Mouse (Mus musculus) forebrain, postnatal 0 days (tissue): Measurements from ENCODE around the gene Aldh1a2. TPM values are rescaled to one million over a fixed set of nuclear protein-coding genes. Genes with fewer than 3 reads are reported as not detected.

ENCODE experiments used
- ATAC-seq: fragments of 200-750 bp; cut with Nextera tagmentation; 2 replicates; pipeline ENCODE4 v1.8.0; 2017; ENCODE audit warnings: mild to moderate bottlenecking, moderate library complexity
- DNase-seq: peaks from one replicate; pipeline ENCODE4 v3.0.0-alpha.2; 2015
- H3K27ac ChIP-seq: fragments of 300-500 bp; sonication (generic); 2 replicates; pipeline ENCODE4 v1.5.1; 2014; ENCODE audit warnings: low read depth, mild to moderate bottlenecking, antibody characterized with exemption, low read length, moderate library complexity, mixed read lengths
- H3K27me3 ChIP-seq: fragments of 300-500 bp; sonication (generic); 2 replicates; pipeline ENCODE4 v1.6.1; 2014; ENCODE audit warnings: mild to moderate bottlenecking, low read length, mixed read lengths; ENCODE audit not compliant: insufficient read depth
- H3K36me3 ChIP-seq: fragments of 300-500 bp; sonication (generic); 2 replicates; pipeline ENCODE4 v1.6.1; 2014; ENCODE audit warnings: mild to moderate bottlenecking, moderate library complexity; ENCODE audit not compliant: insufficient read depth
- H3K4me1 ChIP-seq: fragments of 300-500 bp; sonication (generic); 2 replicates; pipeline ENCODE4 v1.6.1; 2014; ENCODE audit warnings: antibody characterized with exemption; ENCODE audit not compliant: insufficient read depth
- H3K4me2 ChIP-seq: fragments of 300-500 bp; sonication (generic); 2 replicates; pipeline ENCODE4 v1.6.1; 2014; ENCODE audit warnings: low read depth, mild to moderate bottlenecking, moderate library complexity
- H3K4me3 ChIP-seq: fragments of 300-500 bp; sonication (generic); 2 replicates; pipeline ENCODE4 v1.5.1; 2014; ENCODE audit warnings: low read depth, low read length, mixed read lengths
- H3K9ac ChIP-seq: fragments of 300-500 bp; sonication (generic); 2 replicates; pipeline ENCODE4 v1.6.1; 2014; ENCODE audit warnings: mild to moderate bottlenecking
- H3K9me3 ChIP-seq: fragments of 300-500 bp; sonication (generic); 2 replicates; pipeline ENCODE4 v1.6.1; 2016; ENCODE audit warnings: low read length
- CTCF ChIP-seq: sonication (generic); IDR thresholded peaks from 2 replicates; pipeline ENCODE4 v1.5.1; 2016; ENCODE audit warnings: antibody characterized with exemption, control low read depth, low read depth
- WGBS: fragments of 180-500 bp; shearing (Covaris S2); extraction: QIAGEN DNeasy Blood & Tissue Kit; methylation state at CpG from one replicate; pipeline ENCODE4 v1.1.7; 2014; 5-methylcytosine and 5-hydroxymethylcytosine counted together
- polyA plus RNA-seq: library from polyadenylated mRNA; unstranded; fragments of >200 nt; fragmentation: Nextera tagmentation; extraction: Ambion mirVana; gene quantifications from 2 replicates; pipeline ENCODE4 v1.2.1, GENCODE M21; 2015
- total RNA-seq: library from RNA; depleted of rRNA; stranded (reverse); fragments of >200 nt; gene quantifications from 2 replicates; pipeline ENCODE4 v1.2.3, GENCODE M21; 2014

The Aldh1a2 gene
- total and polyA plus RNA-seq, 2 experiments from 2014 or later, result 22.9 to 26.9 TPM

DNA sequence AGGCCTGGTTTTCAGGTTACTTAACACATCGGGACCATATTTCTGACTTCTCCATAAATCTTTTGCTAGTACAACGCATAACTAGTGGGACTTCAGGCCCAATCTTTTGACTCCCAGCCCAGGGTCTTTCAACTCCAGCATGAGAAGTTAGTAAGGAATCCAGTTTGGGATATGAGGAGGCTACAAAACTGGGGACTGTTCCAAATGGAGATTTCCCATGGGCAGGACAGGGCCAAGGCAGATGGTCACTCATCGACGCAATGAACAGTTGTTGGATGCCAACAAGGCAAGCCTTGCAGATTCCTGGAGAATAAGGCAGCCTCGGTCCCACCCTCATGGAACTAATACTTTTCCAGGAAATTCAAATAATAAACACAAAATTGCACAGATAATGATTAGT, 104.2 kb downstream of the Aldh1a2 start:
- Histone ChIP-seq H3K4me2 (no peak overlapping the region), H3K36me3 (no peaks in the 10 kb centered on the region), H3K4me3 (no peak overlapping the region), H3K27ac (no peak overlapping the region), H3K4me1 (no peaks in the 10 kb centered on the region), H3K9me3 (no peaks in the 10 kb centered on the region), H3K9ac (no peak overlapping the region), H3K27me3 (no peaks in the 10 kb centered on the region)
- no peak for DNase-seq
- WGBS, result 98% methylated on average over 5 of the region's 5 CpGs
- TF ChIP-seq CTCF, result no peak
- ATAC-seq, result no peak

DNA sequence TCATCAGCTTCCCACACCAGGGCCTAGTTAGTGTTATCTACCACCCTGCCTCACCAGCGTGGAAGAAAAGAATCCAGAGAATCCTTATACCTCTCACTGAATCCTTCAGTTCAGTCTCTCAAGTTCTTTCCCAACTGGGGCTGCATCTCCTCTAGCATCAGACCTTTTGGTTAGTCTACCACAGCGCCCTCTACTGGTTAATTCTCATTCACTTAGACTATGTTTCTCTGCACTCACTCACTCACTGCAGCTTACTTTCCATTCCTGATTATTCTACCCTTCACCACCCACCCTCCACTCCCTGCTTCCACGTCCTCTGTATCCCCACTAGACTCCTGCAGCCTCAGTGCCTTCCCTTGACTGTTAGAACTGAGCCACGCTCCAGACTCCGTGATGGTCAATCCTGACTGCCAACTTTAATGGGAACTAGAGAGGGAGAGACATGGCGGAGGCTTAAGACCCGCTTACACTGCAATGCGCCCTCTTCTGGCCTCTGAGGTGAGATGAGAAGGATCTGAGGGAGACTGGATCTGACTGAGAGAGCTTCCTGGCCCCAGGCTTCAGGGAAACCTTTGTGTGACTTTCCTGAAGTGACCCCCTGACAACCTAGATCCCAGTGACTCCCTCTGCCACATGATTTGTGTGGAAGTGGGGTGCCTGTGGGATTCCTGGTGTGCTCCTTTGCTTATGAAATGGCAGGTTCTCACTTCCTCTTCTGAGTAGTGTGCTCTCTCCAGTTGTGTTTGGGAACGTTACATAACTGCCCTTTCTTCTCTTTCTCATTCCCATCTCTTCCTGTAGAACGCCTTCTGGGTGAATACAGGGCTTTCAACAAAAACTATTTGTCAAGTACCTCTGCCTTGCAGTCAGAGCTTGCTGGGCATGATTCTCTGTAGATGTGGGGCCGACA, 104.9 kb downstream of the Aldh1a2 start:
- Histone ChIP-seq H3K27me3 (no peaks in the 10 kb centered on the region), H3K4me3 (no peak overlapping the region), H3K4me2 (no peak overlapping the region), H3K27ac (no peak overlapping the region), H3K4me1 (no peaks in the 10 kb centered on the region), H3K9ac (no peak overlapping the region), H3K9me3 (no peaks in the 10 kb centered on the region), H3K36me3 (no peaks in the 10 kb centered on the region)
- no peak for DNase-seq
- WGBS, result 54% methylated on average over 11 of the region's 11 CpGs
- TF ChIP-seq CTCF, result peak; percentile 20; the same call in 1 of the 2 replicates
- ATAC-seq, result no peak

DNA sequence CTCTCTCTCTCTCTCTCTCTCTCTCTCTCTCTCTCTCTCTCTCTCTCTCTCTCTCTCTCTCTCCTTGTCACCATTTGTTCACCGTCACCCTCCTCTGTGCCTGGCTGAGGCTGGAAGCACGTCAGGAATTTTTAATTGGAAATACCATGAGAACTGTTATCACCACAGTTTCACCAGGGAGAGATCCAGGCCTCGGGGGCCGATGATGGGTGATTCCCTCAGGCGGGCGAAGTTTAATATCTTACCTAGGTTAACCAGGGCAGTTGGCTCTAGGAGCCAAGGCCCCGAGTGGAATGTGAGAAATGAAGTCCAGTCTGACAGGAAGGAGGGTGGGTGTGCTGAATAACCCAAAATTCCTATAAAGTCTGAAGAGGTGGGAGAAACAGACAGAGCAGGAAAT, 105.8 kb downstream of the Aldh1a2 start:
- DNase-seq (no peak), ATAC-seq (no peak)
- no peak overlapping the region for H3K4me3 ChIP-seq
- H3K9ac ChIP-seq, result no peak overlapping the region
- H3K9me3 ChIP-seq, result no peaks in the 10 kb centered on the region
- TF ChIP-seq CTCF, result no peak
- H3K27me3 ChIP-seq, result no peaks in the 10 kb centered on the region
- H3K36me3 ChIP-seq, result no peaks in the 10 kb centered on the region
- no peak overlapping the region for H3K4me2 ChIP-seq
- H3K27ac ChIP-seq, result no peak overlapping the region
- no peaks in the 10 kb centered on the region for H3K4me1 ChIP-seq
- 75% methylated on average over 7 of the region's 7 CpGs for WGBS

DNA sequence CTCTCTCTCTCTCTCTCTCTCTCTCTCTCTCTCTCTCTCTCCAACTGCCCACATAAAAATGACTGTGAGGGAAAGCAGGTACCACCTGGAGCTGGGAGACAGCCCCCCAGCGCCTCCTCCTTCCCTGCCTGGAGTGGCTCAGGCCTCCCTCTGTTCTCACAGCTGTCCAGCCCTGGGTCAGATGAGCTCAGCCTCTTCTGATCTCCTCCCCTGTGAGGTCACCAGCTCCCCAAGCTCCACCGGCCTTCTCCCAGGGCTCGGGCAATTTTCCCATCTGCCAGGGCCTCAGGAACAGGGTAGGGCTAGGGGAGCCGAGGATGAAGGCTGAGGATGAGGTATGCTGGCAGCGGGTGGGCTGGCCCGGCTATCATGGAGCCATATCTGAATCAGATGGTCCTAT, 106.3 kb downstream of the Aldh1a2 start:
- no peak overlapping the region for H3K9ac ChIP-seq
- H3K36me3 ChIP-seq, result no peaks in the 10 kb centered on the region
- no peak overlapping the region for H3K4me2 ChIP-seq
- no peak for TF ChIP-seq CTCF
- 72% methylated on average over 6 of the region's 6 CpGs for WGBS
- DNase-seq, result no peak
- no peaks in the 10 kb centered on the region for H3K9me3 ChIP-seq
- no peaks in the 10 kb centered on the region for H3K4me1 ChIP-seq
- no peaks in the 10 kb centered on the region for H3K27me3 ChIP-seq
- H3K4me3 ChIP-seq, result no peak overlapping the region
- no peak overlapping the region for H3K27ac ChIP-seq
- no peak for ATAC-seq

DNA sequence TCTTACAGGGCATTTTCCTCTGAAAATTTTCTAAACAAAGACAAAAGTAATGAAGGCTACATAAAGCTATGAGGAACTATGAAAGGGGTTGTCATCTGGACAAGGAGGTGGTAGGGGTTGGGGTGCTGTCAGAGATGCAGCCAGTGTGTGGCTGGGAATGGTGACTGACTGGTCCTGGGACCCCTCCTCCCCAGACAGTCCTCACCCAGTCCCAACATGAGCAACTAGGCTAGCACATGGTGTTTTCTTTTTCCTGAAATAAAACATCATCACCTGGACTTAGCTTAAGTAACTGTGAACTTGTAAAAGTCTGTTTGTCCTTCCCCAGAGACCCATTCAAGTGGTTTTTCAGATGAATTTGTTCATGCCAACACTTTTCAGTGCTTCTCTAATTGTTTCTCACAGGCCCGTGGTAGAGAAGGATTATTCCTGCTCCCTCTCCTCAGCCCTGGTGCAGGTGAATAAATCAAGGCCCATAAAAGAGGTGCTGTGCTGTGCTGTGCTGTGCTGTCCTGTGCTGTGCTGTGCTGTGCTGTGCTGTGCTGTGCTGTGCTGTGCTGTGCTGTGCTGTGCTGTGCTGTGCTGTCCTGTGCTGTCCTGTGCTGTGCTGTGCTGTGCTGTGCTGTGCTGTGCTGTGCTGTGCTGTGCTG, 107.8 kb downstream of the Aldh1a2 start:
- H3K36me3 ChIP-seq, result no peaks in the 10 kb centered on the region
- ATAC-seq (no peak), DNase-seq (no peak)
- H3K4me1 ChIP-seq, result no peaks in the 10 kb centered on the region
- no peak overlapping the region for H3K4me3 ChIP-seq
- H3K9ac ChIP-seq, result no peak overlapping the region
- no peaks in the 10 kb centered on the region for H3K9me3 ChIP-seq
- no peaks in the 10 kb centered on the region for H3K27me3 ChIP-seq
- H3K4me2 ChIP-seq, result no peak overlapping the region
- 41% methylated on average over 1 of the region's 1 CpGs for WGBS
- TF ChIP-seq CTCF, result no peak
- no peak overlapping the region for H3K27ac ChIP-seq

DNA sequence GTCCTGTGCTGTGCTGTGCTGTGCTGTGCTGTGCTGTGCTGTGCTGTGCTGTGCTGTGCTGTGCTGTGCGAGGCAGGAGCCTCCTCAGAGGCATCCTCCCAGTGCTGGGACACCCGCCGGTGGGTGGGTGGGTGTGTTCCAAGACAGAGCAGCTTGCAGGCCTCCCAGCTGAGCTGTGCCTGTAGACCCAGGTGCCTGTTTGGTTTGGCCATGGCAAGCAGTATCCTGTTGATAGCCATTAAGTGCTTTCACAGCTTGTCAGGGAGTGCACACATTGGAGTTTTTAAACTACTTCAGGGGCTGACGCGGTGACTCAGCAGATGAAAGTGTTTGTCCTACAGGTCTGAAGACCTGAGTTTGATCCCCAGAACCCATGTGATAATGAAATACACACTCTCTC, 108.5 kb downstream of the Aldh1a2 start:
- ATAC-seq (no peak), DNase-seq (no peak)
- Histone ChIP-seq H3K9ac (no peak overlapping the region), H3K4me1 (no peaks in the 10 kb centered on the region), H3K36me3 (no peaks in the 10 kb centered on the region), H3K27ac (no peak overlapping the region), H3K9me3 (no peaks in the 10 kb centered on the region), H3K27me3 (no peaks in the 10 kb centered on the region), H3K4me2 (no peak overlapping the region), H3K4me3 (no peak overlapping the region)
- 75% methylated on average over 5 of the region's 5 CpGs for WGBS
- no peak for TF ChIP-seq CTCF

DNA sequence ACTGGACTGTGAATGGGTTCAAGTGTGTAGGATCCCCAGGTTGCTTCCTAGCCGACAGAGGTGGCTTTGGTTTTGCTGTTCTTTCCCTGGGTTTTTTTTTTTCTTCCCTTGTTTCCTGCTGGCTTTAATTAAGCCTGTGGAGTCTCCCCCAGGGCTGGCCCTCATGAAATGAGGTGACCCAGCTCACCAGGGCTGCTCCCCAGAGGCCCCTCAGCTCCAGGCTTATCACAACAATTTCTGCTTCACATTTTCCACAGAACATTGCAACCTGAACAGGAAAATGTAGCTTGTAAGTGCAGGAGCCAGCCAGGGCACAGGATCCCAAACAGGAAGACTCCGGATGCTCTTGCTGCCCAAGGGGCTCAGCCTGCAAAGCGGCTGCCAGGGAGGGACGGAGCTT, 110.7 kb downstream of the Aldh1a2 start:
- Histone ChIP-seq H3K27ac (no peak overlapping the region), H3K9me3 (no peaks in the 10 kb centered on the region), H3K4me2 (no peak overlapping the region), H3K9ac (no peak overlapping the region), H3K4me3 (no peak overlapping the region), H3K27me3 (no peaks in the 10 kb centered on the region), H3K36me3 (no peaks in the 10 kb centered on the region), H3K4me1 (no peaks in the 10 kb centered on the region)
- TF ChIP-seq CTCF, result no peak
- no peak for ATAC-seq
- DNase-seq, result no peak
- WGBS, result 77% methylated on average over 4 of the region's 4 CpGs
